Mouse (Mus musculus) layer of hippocampus, postnatal 10 days (tissue): ENCODE measurements at regions not wholly inside any gene's neighbourhood (a gene's known extent, or its start where the extent isn't known, plus 50 kb on each side); places are given as distances from the start of the nearest gene placed in this dataset.

Experiments
- DNase-seq, 2 experiments: peaks; one replicate each; pipeline ENCODE4 v3.0.0; 2021; ENCODE audit warnings: low spot score in 2 of 2

GRCm38 (mm10) chr9:32906233-32906872 is 270.3 kb downstream of the Ets1 start:
- DNase-seq, result no peak

GRCm38 (mm10) chr9:32910641-32911040 is 274.6 kb downstream of the Ets1 start:
- DNase-seq, result no peak

- DNase-seq, result no peak
Observed at GRCm38 (mm10) chr9:32915633-32916032, 279.6 kb downstream of the Ets1 start.

GRCm38 (mm10) chr9:32916731-32917130 is 280.7 kb downstream of the Ets1 start:
- no peak for DNase-seq

GRCm38 (mm10) chr9:32923925-32924324 is 287.9 kb downstream of the Ets1 start:
- no peak for DNase-seq

GRCm38 (mm10) chr9:32924333-32924886 is 288.4 kb downstream of the Ets1 start:
- no peak for DNase-seq

- no peak for DNase-seq
Observed at GRCm38 (mm10) chr9:32925036-32925435, 289.0 kb downstream of the Ets1 start.

- no peak for DNase-seq
Observed at GRCm38 (mm10) chr9:32925720-32926595, 289.9 kb downstream of the Ets1 start.

GRCm38 (mm10) chr9:32927656-32928055 is 291.6 kb downstream of the Ets1 start:
- no peak for DNase-seq

GRCm38 (mm10) chr9:32928289-32929000 is 292.4 kb downstream of the Ets1 start:
- no peak for DNase-seq

GRCm38 (mm10) chr9:32929331-32929730 is 293.3 kb downstream of the Ets1 start:
- no peak for DNase-seq

GRCm38 (mm10) chr9:32929826-32930225 is 293.8 kb downstream of the Ets1 start:
- no peak for DNase-seq

GRCm38 (mm10) chr9:32931266-32932005 is 295.4 kb downstream of the Ets1 start:
- no peak for DNase-seq

GRCm38 (mm10) chr9:32933237-32934071 is 297.4 kb downstream of the Ets1 start:
- DNase-seq, result no peak

- DNase-seq, result no peak
Observed at GRCm38 (mm10) chr9:32934436-32934835, 298.4 kb downstream of the Ets1 start.

- DNase-seq, result no peak
Observed at GRCm38 (mm10) chr9:32936462-32936861, 300.4 kb downstream of the Ets1 start.

GRCm38 (mm10) chr9:32937391-32937790 is 301.4 kb downstream of the Ets1 start:
- DNase-seq, result no peak

- no peak for DNase-seq
Observed at GRCm38 (mm10) chr9:32938857-32939256, 302.8 kb downstream of the Ets1 start.

- no peak for DNase-seq
Observed at GRCm38 (mm10) chr9:32939626-32940025, 303.6 kb downstream of the Ets1 start.
